Mouse (Mus musculus): Measurements from ENCODE around the gene Hoxa11. TPM values are rescaled to one million over a fixed set of nuclear protein-coding genes. Genes with fewer than 3 reads are reported as not detected.
A peak's percentile ranks its signal among the peaks of the same experiment; 100 is the strongest.

Hoxa11 gene
- total RNA-seq, 4 experiments from 2014 or later, result not detected

GRCm38 (mm10) chr6:52221337-52221992 is 24.1 kb downstream of the Hoxa11 start, which contains the start of gene Hoxa7:
Gene Hoxa7 (minus strand): TSS chr6:52221854.
- peak; percentile 64 to 87 for DNase-seq (ENCODE audit: low spot score in 2 of 2)

DNA sequence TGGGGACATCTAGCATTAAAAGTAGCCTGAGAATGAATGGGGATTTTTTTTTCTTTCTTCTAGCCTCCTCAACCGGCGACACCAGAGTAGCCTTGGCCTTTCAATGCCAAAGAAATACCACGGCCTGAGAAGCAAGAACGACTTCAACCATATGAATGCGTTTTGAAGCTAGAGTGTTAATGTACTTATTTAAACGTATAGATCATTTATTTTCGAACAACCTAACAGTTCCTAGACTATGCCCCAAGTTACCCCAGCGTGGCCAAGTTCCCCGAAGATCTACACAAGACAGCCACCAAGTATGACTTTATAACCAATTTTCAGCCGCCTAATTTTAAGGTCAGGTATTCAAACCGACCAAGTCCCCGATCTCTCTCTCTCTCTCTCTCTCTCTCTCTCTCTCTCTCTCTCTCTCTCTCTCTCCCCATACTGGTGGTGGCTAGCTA is 24.7 kb downstream of the Hoxa11 start:
- no peak for DNase-seq (ENCODE audit: low spot score in 2 of 2)

DNA sequence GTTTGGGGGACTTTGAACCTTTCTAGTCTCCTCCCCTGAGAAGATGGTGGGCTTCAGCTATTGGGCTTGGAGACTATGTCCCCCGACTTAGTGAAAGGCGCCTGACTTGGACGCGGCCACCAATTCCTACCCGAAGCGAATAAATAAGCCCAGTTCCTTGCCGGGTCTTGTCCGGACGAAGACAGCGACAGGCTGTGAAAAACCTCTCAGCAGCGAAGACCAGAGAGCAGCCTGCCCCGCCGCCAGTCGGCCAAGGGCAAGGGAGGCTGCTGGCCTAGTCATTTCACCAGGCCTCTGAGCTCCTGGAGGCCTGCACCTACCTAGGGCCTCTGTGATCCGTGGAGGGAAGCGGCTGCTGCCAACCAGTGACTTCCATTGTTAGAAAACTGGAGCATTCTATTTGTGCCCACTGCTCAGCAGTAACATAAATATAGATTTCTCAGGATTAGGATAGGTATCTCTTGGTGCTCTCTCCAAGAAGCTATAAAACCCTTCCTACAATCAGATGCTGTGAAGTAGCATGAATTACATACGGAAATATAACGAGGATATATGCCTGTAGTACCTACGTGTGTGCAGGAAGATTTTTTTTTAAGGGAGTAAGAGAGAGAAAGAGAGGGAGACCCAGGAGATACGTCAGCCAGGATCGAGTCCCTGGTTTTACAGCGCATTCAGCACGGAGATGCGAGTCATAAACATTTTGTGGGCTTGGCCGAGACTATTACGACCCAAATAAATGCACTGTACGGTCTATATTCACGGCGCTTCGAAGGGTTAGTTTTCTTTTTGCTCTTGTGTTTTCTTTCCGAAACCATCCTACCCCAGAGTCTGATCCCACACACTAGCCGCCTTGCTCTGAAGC is 25.4 kb downstream of the Hoxa11 start:
- no peak for DNase-seq (ENCODE audit: low spot score in 2 of 2)

DNA sequence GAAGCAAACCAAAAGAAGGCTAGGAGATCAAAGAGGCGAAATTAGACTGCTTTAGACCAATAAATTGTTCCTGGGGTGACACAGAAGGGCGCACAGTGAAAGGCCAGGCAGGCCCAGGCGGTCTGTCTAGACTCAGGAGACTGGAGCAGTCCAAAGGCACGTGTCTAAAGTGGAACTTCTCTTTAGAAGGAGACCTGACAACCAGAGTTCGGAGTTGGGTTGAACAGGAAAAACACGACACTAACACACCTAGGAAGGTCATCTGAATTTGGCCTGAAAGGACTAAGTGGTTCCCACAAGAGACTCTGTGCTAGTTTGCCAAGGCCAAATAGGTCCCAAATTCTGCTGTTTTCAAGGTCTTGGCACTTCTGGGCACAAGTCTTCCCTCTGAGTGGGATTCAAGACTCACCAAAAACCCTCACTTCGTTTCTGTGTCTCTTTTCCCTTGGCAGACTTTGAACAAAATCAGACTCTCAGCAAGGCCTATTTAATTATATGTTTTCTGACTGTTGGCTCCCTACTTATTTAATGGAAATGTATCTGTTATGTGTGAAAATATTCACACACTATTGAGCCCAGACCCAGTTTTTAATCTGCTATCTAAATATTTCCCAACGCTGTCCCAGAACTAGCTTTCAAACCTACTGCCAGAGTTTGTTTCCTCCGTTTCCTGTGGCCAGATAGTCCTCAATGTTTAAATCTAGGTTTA is 26.2 kb downstream of the Hoxa11 start:
- no peak for DNase-seq (ENCODE audit: low spot score in 2 of 2)

GRCm38 (mm10) chr6:52218643-52219215 is 26.9 kb downstream of the Hoxa11 start:
- no peak for DNase-seq (ENCODE audit: low spot score in 2 of 2)

- no peak for DNase-seq (ENCODE audit: low spot score in 2 of 2)
Observed at GRCm38 (mm10) chr6:52217895-52218642, 27.5 kb downstream of the Hoxa11 start.

GRCm38 (mm10) chr6:52217459-52217768 is 28.2 kb downstream of the Hoxa11 start:
- no peak for DNase-seq (ENCODE audit: low spot score in 2 of 2)

DNA sequence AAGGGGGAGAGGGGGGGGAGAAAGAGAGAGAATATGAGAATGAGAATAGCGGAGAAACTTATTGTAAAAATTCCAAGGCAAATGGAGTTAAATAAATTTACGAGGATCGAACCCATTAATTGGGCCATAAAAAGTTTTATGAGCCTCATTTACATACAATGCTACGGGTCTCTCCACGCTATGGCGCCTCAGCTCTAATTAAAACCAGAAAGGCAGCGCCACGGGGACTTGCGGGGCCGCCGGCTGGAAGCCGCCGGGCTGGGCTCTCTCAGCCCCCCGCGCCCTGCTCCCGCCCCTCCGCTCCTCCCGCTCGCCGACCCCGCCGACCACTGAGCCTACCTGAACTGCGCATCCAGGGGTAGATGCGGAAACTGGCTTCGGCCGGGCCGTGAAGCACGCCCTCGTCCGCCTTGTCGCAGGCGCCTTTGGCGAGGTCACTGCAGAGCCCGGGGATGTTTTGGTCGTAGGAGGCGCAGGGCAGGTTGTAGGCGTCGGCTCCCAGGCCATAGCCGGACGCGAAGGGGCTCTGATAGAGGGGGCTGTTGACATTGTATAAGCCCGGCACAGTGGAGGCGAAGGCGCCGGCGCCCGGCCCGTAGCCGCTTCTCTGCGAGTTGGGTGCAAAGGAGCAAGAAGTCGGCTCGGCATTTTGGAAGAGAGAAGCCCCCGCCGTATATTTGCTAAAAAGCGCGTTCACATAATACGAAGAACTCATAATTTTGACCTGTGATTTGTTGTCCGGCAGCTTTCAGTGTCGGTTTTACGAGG is 28.7 kb downstream of the Hoxa11 start:
- DNase-seq (ENCODE audit: low spot score in 2 of 2), result no peak

- no peak for DNase-seq (ENCODE audit: low spot score in 2 of 2)
Observed at GRCm38 (mm10) chr6:52215771-52216535, 29.7 kb downstream of the Hoxa11 start.

DNA sequence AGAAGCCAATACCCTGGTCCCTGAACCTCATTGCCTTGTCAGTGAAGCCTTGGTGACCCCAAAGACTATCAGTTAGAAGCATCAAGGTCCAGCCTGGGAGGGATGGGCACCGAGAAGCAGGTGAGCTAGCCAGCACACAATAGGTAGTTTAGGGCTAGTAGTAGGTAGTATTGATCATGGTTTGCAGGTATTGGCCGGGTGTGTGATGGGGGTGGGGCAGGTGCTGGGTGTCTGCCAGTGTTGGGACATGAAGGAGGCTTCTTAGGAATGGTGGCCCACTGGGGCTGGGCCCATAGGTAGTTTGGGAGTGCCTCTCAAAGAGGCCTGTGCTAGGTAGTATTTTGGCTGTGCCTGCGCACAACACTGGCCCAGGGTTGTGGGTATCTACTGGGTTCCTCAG is 30.5 kb downstream of the Hoxa11 start:
- no peak for DNase-seq (ENCODE audit: low spot score in 2 of 2)

DNA sequence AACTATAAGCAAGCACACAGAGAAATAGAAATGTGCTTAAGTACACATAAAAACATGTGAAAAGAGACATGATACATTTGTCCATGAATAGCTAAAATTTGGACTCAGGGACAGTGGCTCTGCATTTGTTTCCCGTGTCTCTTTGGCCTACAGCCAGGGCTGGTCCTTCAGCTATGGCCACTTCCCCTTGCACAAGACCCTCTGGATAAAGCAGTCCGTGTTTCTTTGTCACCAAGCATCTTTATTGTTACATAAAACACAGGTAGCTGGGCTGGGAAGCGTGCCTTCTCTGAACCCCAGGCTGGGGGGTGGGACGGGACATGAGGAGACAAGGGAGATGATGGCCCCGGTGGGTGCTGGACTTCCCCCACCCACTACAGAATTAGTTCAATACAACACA is 31.3 kb downstream of the Hoxa11 start:
- DNase-seq (ENCODE audit: low spot score in 2 of 2), result no peak

DNA sequence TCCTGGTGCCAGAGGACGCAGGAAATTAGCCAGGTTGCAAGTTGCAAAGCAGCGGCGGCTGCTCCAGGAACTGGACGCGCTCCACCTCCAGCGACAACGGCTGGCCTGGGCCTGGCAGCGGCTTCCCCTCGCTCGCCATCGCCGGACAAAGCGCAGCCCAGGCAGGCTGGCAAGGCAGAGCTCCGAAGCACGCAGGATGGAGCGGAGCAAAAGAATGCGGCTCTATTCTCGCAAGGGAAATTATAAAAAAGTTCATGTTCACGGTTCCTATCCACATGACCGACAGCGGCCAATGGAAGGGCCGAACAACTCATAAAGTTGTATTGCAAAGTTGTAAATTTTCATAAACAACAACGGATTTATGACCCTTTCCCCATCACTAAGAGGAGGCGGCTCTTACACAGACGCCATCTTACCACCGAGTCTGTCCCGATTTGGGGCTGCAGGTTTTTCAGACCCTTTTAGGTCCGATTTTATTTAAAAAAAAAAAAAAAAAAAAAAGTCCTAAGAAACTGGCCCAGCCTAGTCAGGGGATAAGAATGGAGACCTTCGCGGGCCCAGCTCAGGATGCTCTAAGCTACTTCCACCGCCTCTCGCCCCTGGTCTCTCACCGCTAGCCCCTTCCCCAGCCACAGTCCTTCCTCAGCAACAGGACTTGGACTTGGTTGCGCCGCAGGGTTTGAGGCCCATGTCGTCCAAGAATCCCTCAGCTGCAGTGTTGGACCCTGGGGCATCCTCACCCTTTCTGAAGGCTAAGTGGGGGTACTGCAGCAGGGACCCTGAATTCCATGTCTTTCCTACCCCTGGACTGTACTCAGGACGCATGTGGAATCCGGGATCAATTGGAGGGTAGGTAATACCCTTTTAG is 32.3 kb downstream of the Hoxa11 start, which contains the start of the genes Hoxa3 and Gm28308:
Gene Hoxa3, minus strand, starts transcription at position 218 of the 868 bp plus-strand sequence.
Gene Gm28308, minus strand, starts transcription at position 221 of the 868 bp plus-strand sequence.
- DNase-seq (ENCODE audit: low spot score in 2 of 2), result no peak

- DNase-seq (ENCODE audit: low spot score in 2 of 2), result no peak
Observed at GRCm38 (mm10) chr6:52212556-52213118, 33.0 kb downstream of the Hoxa11 start.

DNA sequence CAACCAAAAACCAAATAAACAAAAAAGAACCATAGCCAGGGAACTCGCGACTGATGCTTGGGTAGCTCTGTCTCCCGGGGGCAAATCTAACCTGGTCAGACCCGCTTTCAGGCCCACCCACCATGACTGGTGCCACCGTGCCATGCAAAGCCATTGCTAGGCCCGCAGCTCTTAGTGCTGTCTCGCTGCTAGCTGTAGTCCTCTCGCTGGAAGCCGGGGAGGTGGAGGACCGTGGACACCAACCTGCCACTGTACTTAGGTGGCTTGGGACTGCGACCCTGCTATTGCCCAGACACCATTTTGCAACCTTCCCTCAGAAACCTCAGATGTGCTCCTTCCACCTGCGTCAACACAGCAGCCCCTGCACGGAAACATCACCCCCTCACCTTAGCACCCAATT is 33.6 kb downstream of the Hoxa11 start:
- DNase-seq (ENCODE audit: low spot score in 2 of 2), result no peak

DNA sequence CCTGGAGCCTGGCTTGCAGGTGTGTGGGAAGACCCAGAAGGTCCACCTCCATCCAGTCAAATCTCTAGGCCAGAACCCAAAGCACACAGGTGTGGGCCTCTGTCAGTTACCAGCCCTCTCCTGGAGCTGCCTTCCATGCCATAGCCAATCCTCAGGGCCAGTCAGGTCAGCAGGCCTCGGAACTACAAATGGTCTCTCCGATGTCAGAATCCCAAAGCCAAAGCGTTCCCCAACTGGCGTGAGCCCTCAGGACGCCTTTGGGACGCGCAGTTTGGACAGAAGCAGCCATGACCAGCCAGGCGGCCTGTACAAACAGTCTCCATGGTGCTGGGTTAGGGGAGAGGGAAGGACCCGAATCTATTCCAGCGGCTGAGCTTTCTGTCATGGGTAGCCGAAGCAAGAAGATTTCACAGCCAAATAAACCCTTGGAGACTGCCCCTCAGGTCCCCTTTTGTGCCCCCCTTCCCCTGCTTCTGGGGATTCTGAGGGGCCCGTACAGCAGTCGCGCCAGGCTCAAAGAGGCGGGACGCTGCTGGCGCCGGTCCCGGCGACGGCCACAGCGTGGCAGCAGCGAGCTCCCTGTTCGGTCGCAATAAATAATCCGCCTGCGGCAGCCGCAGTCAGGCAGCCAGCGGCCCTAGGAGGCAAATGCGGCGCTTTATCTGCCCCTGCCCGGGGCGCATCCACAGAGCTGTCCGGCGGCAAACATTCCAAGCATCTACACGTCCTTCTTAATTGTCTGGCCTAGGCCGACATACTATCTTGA is 34.3 kb downstream of the Hoxa11 start:
- peak in 1 of 2 experiments; percentile 35 for DNase-seq (ENCODE audit: low spot score in 2 of 2)

DNA sequence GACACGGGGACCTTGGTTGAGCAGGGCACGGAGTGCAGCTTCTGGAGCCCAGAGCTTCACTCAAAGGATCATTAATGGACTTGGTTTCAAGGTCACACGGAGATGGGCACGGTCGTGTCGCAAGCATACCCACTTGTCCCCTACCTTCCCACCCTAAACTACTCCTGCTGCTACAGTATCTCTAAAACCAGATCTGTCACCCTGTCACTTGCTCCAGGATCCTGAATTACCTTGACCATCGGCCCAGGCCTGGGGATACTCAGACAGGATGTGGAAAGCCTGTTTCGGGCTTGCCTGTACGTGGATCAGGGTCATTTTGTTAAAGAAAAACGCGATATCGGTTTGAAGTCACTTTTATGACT is 35.9 kb downstream of the Hoxa11 start:
- DNase-seq (ENCODE audit: low spot score in 2 of 2), result no peak

Data from layer of hippocampus, adult 8-10 months (tissue).